Mouse (Mus musculus): ENCODE results near the gene Trpv4.
A peak's percentile ranks its signal among the peaks of the same experiment; 100 is the strongest.

Gene Trpv4

DNA sequence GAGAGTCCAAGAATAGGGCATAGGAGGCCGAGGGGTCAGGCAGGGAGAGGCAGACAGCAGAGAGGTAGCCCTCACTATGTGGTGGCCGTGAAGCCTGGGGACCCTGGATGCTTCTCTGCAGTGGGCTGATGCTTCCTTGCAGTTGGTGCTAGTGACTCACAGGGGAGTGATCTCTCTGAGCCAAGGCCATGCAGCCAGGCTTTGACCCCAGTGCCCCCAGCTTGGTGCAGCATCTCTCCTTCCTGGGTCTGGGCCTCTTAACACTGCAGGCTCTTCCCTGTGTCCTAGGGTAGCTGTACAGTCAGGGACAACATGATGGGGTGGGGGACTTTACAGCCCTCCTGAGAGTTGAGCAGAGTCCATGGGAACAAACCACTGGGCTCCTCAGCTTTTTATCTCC lies 68.8 kb downstream of the Trpv4 start:
- no peak for DNase-seq (ENCODE audit: low spot score)

DNA sequence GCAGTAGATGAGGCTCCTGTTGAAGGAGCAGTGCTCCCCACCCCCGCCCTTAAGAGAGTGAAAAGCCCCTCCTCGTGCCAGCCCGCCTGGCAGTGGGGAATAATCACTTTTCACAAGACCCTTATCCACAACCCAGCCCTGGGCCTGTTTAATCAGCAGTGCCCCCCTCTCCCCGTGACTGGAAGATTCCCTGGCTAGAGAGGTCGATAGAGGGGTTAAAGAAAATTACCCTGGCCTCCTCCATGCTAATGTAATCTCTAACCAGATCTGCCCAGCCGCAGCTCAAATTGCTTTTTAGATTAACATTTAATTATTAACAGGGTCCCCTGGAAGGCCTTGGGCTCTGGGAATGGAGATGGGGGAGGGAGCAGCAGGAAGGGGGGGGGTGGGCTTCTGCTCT lies 69.2 kb downstream of the Trpv4 start:
- DNase-seq (ENCODE audit: low spot score), result no peak

DNA sequence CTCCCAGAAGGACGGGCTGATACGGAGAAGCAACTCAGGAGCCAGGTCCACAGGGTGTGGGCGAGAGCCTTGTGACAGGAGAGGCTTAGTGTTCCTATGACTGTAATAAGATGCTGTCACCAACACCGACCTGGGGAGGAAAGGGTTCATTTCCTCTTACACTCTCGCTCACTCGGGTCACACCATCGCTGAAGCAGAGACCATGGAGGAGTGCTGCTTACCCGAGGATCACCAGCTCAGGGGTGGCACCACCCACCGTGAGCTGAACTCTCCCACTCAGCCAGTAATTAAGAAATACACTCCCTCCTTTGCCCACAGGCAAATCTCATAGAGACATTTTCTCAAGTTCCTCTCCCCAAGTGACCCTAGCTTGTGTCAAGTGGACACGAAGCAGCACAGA lies 69.8 kb downstream of the Trpv4 start:
- DNase-seq (ENCODE audit: low spot score), result no peak

DNA sequence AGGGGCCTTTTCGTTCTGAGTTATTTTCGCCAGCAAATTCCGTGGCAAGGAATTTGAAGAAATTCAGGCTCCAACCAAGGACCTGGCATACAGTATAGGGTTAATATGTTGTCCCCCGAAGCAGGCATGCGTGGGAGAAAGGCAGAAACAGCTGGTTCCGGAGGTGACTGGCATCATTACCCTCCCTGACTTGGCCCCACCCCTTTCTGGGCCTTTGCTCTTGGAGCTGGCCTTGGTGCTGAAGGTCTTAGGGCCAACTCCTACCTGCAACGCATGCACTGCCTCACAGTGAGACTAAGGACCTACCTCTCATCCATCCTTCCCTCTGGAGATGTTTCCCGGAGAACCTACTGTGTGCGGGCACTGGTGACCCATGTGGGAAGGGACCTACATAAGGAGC lies 70.3 kb downstream of the Trpv4 start:
- peak; percentile 87 for DNase-seq (ENCODE audit: low spot score)

DNA sequence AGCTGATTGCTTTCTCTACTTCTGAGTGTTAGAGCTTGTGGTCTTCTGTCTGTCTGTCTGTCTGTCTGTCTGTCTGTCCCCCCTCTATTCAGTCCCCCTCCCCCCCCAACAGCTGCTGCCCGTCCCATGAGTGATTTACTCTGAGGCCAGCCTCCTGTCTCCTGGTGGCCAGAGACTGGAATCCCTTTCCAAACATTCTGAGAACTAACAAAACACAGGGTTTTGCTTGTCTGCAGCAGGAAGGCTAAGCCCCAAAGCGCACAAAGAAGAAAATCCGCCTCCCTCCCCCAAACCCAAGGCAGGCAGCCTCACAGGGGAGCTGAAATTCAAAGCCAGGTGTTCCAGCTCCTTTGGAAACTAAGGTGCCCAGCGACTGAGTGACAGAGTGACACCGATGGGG lies 72.5 kb downstream of the Trpv4 start:
- no peak for DNase-seq (ENCODE audit: low spot score)

DNA sequence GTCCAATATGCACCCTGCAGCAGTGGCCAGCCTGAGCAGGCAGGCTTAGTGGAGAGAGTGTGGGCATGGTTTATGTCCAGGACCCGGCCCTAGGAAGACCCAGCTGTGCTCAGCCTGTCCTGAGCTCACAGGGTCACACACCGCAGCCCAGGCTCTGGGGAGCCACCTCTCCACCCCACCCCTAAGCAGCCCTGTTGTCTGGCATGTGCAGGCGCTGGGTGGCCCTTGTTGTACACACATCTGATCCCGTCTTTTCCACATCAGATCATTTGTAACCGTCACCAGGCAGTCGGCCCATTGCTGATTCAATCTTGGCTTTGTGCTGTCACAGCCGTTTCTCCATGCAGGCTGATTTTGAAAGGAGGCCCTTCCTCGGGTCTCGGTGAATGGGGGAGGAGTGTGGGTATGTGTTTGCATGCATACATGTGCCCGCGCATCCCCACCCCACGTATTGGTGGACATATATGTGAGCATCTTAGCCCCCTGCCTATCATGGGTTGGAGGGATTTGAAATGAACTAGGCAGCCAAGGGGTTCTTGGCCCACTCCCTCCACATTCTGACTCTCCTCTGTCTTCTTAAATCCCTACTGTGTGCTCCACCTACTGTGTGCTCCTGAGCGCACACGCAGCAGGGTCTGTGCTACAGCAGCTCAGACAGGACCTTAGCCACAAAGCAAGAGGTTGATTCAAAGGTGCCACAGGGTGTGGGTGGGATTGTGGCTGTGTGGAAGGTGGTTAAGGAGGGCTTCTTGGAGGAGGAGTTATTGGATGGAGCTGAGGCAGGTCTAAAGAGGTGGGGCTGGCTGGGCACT lies 73.7 kb downstream of the Trpv4 start:
- no peak for DNase-seq (ENCODE audit: low spot score)

DNA sequence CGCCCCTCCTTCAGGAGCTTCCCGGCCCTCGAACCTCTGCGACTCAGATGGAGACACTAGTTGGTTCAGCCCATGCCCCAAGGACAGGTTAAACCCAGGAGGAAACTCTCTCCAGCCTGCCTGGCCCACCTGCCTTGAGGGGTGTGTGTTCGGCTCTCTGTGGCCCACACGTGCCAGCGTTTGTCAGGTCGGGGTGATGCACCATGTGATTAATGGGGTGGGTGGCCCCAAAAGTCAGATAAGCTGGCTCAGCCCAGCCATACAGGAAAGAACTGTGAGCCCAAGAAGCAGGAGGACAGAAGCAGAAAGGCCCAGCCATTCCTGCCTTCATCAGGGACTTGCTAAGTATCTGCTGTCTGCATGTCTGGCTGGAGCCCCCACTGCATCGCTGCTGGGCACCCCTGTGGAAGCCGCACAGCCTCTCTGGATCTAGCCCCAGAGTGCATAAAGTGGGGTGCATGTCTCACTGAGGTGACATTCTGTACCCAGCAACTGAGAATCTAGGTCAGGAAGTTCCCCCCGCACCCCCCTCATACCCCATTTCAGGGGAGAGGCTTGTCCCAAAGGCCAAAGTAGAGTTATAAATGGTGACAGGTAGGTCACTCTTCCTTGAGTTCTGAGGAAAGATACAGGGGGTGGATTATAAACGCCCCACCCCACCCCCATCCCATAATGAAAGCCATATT lies 74.6 kb downstream of the Trpv4 start:
- no peak for DNase-seq (ENCODE audit: low spot score)

DNA sequence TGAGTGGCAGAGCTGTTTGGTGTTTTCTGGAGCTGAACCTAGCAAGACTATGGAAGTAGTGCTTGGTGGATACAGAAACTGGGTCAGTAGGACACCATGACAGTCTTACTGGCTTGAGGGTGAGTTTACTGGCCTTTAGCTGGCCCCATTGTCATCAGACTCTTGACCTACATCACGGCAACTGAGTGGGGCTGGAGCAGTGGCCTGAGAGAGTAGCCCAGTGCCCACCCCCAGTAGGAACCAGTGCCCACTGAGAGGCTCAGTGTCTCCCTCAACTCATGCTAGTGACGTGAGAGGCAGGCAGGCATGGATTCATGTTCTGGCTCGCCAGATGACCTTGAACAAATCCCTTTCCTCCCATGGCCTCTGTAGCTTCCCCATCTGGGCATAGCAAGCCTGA lies 75.2 kb downstream of the Trpv4 start:
- DNase-seq (ENCODE audit: low spot score), result no peak

DNA sequence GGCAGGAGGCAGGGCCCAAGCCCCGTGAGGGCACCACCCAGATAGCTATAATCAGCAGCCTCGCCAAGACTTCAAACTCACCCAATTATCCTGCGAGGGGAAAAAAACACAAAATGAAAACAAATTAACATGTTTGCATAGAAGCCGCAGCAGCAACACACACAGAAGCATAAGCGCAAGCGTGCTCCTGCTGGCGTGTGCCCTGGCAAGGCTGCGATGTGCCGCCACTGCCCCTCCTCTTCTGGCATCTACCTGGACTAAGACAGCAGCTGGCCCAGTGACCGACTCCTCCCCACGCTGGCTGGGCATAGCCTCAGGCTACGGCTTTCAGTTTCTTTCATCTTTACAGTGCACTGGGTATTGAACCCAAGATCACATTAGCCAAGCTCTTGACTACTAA lies 76.7 kb downstream of the Trpv4 start:
- DNase-seq (ENCODE audit: low spot score), result no peak

DNA sequence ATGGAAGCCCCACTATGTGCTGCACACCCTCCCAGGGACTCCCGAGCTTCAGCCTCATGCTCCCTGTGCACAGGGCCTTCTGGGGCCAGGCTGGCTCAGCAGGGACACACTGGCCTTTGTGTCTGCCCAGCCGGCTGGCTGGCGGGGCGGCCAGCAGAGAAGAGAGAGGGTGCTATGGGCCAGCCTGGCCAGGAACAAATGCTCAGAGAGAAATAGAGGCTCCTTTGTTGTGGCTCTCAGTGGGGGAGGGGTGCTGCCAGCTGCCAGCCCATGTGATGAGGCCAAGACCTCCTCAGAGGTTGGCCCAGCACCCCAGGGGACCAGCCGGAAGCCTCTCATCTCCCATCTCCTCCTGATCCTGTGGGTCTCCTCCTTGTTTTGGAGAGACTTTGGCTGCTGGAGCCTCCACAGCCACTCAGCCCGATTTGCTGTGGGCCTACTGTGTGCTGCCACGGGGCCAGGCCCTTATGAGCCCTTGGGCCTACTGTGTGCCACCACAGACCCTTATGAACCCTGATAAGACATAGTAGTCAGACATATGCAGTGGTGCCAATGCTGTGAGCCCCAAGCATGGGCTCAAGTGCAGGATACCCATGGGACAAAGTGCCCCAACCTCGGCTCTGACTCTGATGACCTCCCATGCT lies 78.4 kb downstream of the Trpv4 start:
- DNase-seq (ENCODE audit: low spot score), result peak; percentile 53

DNA sequence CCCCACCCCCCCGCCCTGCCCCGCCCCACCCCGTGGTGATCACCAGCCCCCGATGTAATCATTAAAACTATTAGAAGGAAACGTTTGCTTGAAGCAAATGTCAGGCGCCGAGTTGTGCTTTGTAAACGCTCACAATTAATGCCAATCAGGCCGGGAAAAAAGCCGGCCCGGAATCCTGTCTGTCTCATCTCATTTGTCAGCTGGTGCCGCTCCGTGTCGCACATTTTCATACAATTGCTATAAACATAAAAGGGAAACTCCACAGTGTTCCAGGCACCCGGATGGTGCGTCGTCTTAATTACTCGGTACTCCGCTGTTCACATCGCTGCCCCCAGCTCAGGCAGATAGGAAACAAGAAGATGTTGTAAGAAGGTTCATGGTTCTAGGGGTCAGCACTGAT lies 79.9 kb downstream of the Trpv4 start:
- DNase-seq (ENCODE audit: low spot score), result no peak

DNA sequence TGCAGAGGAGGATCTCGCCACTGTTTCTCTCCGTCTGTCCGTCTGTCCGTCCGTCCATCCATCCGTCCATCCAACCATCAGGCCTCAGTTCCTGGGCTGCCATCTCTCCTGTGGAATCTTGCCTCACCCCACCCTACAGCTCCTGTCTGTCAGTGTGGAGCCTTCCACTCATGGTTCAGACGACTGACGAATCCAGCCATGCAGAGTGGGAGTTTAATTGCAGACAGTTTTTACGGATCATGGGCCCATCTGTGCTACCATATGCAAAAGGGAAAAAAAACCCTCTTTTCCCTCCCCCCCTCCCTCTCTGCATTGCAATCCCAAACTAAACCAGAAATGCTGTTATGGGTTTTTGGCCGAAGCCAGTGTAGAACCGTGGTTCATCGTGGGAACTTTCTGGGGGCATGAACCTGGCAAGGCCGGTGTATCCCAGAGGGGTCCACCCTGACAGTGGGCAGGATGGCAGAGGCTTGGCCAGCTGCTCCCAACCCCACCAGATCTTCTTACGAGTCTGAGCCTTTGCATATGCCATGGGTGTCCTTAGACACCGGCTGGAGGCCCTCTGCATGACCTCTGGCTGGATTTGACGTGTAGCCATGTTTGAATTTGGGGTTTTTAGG lies 82.1 kb downstream of the Trpv4 start:
- DNase-seq (ENCODE audit: low spot score), result no peak

DNA sequence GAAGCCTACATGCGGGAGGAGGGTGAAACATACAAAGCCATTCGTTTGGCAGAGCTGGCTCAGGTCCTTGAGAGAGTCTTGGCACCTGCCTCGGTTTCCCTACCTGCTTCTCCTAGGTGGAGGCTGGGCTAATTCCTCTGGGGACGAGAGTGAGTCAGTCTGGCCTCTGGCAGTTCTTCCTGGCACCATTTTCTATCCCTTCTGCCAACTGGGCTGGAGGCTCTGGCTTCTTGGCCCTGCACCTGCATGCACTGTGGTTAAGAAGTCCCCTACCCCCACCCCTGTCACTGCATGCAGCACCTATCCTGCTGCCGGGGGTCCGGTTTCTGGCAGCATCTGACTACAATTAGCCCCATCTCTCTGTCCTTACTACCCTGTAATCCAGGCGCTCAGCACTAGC lies 82.7 kb downstream of the Trpv4 start:
- no peak for DNase-seq (ENCODE audit: low spot score)

DNA sequence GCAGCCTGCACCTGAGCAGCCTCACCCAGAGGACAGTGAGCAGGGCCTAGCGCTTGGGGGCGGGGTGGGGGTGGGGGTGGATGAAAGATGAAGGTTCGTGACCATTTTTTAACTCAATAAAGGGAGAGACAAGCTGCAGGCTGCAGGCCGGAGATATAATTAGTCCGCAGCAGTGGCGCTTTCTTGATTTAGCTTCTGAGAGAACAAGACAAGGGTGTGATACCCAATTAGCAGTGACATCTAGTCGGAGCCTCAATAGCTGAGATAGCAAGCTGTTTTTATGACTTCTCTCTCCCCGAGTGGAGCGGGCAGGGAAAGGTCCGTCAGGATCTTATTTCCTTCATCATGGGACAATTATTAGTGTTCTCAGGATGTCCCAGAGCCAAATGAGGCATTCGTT lies 83.2 kb downstream of the Trpv4 start:
- no peak for DNase-seq (ENCODE audit: low spot score)

DNA sequence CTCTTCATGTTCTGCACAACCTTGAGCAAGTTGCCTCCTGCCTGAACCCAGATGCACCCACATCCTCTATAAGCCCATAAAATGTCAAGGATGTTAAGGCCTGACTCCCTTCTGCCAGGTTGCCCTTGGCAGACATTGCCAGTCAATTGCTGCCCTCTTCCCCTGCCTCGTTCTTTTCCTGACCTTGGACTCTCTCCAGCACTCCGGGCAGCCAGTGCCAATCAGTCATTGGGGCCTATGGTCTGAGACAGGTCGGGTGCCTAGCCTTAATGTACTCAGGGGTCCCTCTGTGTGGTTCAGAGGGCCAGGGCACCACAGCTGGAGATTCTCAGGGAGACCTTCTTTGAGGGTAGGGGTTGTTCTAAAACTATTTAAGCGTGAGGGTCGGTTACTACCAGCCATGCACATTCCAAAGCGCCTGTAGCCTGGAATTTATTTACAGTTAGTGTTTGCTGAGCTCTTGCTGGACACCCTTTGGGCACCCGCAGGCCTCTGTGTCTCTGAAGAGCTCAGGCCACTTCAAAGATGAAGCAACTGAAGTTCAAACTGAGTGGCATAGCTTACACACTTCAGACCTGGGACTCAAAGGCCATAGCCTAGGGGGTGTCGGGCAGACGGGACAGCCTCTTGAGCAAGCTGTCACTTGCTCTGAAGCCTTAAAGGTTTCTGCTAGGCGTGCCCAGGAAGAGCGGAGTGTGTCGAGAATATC lies 84.1 kb downstream of the Trpv4 start:
- DNase-seq (ENCODE audit: low spot score), result no peak

DNA sequence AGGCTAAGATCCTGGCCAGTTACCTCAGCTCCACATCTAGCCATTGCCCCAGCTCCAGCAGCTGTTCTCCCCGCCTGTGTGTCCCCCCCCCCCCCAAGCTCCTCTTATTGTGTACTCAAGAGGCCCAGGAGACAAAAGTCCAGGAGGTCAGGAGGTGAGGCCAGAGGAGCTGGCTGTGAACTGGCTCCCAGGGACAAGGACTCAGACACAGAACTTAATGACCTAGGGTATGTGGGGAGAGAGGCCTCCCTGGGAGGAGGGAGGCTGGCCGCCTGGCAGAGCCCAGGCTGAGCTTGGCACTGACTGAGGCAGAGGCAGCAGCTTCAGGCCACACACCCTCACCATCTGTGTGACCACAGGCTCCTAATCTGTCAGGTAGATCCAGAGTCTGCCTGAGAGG lies 85.2 kb downstream of the Trpv4 start:
- peak; percentile 61 for DNase-seq (ENCODE audit: low spot score)

Measured in embryo, embryonic 10.5 days (tissue).